Mouse (Mus musculus) layer of hippocampus, adult 9-11 months (tissue): Measurements from ENCODE around the gene Slfnl1.

ENCODE experiments used
- DNase-seq: peaks from one replicate; pipeline ENCODE4 v3.0.0; 2022

Gene Slfnl1

DNA sequence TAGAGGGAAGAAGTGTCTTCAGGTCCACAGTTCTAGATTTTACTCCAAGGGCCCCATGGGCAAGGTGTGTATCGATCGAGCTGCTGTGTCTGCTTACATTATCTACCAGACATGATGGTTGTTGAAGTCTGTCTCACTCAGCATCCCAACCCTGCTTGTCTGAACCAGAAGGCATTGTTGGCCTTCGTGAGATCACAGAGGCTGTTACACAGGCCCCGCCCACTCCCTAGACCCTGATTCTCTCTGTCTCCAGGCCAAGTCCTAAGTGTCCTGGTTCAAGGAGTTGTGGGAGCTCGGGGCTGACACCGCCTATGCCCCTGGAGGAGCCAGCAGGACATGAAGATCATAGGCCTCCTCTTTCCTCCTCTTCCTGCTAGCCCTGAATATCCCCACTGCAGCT, at the start of gene Slfnl1:
TSS of gene Slfnl1 (plus strand) at position 246 of the 400 bp plus-strand sequence.
- no peak for DNase-seq

DNA sequence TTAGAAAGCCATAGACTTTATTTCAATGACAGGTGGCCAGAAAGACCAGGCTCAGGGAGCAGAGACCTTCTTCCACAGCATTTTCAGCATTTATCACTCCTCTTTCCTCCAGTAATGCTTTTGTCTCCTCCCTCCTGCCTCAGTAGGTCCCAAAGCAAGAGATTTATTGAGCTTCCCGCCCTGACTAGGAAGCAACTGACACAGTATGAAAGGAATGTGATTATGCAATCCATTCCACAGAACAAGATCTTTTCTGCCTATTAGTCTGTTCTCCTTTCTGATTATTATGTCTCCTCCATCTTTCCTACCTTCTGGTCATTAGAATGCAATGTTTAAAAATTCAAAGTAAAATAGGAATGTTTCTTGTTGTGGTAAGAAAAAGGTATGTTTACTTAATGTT, 44.3 kb upstream of the Slfnl1 start:
- DNase-seq: no peak

DNA sequence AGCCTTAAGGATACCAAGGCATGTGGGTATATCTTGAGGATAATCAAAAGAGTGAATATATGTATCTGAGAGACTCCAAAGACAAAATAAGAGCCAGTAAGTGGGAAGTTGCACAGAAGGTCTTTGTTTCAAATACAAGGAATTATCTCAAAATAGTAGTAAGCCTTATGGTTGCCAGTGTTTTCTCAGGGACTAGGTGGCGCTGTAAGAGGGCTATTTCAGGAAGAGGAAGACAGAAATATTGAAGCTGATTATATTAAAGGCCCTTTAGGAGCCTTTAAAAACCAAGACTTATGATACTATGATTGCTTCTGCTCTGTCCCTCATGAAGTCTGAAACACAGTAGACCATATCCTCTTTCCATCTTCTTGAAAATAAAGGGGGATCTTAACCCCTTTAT, 25.1 kb upstream of the Slfnl1 start:
- no peak for DNase-seq

DNA sequence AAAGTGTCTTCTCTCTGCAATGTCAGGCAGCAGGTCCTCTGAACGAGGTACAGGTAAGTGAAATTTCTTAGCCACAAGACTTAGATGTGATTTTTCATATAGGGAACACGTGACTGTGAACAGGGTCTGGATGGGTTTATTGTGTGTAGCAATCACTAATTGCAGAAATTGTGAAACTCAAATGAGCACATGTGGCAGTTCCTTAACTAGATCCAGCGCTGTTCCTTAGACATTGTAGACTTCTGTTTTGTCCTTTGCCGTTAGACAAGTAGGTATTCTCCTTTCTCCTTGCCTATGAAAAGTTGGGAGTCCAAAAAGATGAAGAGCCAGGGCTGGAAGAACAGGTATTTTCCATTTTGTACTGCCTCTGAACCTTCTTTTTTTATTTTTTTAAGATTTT, 20.8 kb upstream of the Slfnl1 start:
- no peak for DNase-seq

DNA sequence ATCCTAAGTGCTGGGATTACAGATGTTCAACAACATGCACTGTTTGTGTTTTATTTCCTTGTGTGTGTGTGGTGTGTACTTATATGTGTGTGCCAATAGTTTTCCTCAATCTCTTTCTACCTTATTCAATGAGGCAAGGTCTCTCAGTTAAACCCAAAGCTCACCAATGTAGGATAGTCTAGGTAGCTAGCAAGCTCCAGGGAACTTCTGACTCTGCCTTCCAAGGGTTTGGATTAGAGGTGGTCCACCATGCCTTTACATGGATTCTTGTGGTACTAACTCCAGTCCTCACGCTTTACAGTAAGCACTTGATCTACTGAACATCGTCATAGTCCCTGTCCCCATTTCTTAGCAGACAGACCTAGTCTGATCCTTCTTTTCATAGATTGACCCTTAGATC, 17.7 kb upstream of the Slfnl1 start:
- no peak for DNase-seq

DNA sequence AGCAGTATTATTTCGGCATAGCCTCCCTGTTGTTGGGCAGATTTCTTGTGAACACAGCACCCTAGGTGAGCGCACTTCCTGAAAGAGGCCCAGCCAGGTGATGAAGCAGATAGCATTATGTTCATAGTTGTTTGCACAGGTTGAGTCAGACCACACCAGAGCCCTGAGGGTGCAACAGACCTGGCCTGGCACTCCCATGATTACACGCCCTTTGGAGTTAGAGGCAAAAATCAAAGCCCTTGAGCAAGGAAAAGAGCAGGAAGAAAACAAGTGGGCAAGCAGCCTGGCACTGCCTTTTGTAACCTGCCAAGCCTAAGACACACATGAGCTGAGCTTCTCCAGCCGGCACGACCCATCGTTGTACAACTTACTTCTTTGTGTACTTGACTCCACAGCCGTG, 15.5 kb upstream of the Slfnl1 start:
- DNase-seq: no peak

DNA sequence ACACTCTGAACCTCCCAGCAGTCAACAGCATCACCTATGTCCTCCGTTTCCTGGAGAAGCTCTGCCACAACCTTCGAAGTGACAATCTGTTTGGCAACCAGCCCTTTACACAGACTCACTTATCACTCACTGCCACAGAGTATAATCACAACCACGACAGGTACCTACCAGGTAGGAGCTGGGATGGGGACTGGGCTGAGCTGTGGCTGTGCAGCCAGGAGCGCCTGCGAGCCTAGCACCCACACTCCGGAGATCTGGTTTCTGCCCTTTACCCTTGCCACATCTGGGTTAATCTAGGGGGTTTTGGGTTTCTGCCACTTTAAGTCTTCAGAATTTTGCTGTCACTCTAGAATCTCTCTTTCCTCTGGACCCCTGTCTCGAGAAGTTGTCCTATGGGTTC, 15.1 kb upstream of the Slfnl1 start:
- DNase-seq: no peak

DNA sequence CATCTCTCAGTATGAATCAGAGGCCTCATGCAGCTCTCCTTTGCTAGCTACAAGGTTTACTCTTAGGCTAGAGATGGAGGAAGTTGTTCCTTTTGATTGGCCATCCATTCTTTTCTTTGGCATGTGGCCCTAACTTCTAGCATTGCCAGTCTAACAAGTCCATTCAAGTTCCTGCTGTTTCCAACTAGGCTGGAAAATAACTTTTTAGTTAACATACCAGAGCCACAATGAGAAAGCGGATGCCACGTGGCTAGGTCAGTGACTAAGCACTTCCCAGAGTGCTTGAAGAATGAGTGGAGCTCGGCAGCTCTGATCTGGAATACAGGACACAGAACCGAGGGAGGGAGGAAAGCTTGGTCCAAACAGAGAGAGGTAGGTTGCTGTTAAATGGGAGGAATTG, 14.7 kb upstream of the Slfnl1 start:
- no peak for DNase-seq

DNA sequence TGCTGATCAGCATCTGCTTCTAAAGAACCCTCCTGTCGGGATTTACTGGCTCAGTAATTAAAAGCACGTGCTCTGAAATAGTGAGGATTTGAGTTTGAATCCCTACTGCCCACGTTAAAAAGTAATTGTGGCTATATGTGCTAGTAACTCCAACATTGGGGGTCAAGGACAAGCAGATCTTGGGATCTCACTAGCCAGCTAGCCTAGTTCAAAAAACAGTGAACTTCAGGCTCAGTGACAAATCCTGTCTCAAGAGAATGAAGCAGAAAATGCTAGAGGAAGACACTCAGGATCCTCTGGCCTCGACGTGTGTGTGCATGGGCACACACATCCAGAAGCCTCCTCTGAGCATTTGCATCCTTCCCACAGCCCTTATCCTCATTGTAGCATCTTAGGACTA, 10.3 kb upstream of the Slfnl1 start:
- no peak for DNase-seq

DNA sequence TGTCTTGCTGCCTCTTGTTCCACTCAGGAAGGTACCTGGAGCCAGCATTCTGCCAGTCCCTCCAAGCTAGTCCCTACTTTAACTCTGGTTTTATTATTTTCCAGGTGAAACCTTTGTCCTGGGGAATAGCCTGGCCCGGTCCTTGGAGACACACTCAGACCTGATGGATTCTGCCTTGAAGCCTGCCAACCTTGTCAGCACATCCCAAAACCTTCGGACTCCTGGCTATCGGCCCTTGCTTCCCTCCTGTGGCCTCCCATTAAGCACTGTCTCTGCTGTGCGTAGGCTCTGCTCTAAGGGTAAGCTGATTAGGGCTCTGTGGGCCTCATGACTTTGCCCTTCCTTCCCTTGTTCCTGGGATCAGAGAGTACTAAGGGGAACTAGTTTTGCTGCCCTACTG, 9.7 kb upstream of the Slfnl1 start:
- DNase-seq: no peak

DNA sequence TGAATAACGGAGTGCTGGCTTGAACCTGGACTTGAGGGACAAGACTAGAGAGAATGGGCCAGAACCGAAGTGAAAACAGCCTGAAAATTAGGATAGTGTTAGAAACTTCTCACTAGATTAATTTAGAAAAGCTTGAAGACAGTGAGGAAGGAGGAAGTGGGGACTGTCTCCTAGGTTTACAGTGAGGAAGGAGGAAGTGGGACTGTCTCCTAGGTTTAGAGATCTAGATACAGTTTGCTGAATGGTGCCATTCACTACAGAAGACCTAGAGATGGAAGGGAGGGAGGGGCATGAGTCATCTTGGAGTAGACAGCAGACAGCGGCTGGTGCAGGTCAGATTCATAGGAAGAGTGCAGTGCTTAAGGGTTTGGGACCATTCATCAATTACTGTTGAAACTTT, 8.9 kb upstream of the Slfnl1 start:
- no peak for DNase-seq

DNA sequence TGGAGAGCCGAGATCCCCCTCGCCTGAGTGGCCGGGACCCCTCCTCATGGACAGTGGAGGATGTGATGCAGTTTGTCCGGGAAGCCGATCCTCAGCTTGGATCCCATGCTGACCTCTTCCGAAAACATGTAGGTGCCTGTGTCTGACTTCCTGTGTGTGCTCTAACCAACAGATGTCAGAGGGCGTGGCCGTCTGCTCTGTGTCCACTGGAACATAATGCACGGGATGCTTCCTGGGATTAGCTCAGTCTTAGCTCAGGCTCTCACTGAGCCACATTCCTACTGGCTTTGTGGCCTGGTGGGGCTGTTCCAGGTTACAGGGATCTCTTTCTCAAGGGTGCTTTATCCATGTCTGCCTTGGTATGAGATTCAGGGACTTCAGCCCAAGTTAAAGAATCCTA, 3.9 kb upstream of the Slfnl1 start:
- no peak for DNase-seq

DNA sequence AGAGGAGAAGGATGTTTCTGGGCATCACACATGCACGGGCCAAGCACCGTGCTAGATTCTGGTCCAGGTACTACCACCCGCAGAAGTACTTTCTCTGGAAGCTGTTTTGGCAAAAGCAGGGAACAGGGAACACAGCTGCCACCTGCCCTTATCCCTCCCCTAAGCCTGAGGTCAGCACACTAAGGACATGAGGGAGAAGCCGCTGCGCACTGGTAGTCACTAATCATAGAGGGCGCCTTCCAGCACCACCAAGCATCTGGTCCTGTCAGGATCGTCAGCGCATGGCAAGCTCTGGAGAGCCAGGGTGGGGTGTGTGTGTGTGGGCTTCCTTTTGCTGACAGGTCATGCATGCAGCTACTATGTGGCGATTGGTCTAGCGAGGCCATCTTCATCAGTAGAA, 6.6 kb downstream of the Slfnl1 start:
- no peak for DNase-seq

DNA sequence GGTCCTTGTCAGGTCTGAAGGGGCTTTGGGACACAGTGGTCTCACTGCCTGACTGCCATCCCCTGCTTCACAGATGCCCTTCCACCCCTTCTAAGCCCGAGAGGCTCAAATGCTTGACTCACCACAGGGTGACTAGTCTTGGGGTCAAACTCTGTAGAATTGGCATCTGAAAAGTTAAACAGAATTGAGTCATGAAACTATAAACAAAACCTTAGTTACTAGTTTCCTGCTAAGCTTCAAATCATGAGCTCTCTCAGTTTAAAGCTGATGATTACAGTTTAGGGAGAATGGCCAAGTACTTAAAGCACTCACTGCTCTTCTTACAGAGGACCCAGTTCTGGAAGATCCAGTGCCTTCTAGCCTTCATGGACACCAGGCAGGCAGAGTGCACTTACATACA, 12.9 kb downstream of the Slfnl1 start:
- DNase-seq: no peak

DNA sequence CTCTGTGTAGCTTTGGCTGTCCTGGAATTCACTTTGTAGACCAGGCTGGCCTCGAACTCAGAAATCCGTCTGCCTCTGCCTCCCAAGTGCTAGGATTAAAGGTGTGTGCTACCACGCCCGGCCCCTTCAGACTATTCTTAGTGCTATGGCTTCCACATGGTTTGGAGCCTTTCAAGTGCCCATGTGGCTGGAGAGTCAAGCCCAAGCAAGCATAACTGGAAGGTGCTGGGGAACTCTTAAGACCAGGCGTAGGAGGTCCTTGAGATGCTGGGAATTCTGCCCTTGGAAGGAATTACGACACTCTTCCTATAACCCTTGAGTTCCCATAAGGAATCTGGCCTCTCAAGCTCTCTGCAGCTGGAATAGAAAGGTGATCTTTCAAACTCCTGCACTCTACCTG, 24.6 kb downstream of the Slfnl1 start:
- no peak for DNase-seq

DNA sequence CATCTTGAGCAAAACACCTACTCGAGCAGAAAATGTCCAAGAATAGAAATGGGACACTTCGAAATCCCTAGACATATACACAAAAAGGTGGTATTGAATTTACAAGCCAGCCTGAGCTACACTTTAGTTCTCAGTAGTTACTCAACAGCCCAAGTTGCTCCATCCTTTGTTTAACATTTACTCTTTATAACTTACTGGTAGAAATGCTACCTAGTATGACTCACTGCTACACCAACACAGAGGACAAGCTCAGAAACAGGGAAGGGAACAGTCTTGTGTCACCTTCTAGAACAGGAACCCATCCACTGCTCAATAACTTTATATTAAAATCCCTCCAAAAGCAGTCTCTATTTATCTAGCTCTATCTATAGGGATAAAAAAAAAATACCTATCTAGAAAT, 33.7 kb downstream of the Slfnl1 start:
- DNase-seq: no peak

DNA sequence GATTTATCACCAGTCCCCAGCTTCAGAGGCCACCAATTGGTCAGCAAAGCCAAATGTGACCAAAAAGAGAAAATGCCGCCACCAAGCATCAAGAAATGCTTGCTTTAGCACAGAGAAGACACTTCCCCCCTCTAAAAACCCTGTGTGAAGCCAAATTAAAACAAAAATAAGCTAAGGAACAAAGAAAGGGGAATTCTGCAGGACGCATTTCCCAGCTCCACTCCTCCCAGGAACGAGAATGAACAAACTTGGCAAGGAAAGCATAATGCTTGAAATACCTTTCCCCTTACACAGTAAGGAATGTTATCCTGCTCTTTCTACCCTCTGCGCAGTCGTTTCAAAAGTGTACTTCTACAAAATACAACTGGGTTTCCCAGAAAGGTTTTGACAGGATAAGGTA, 36.0 kb downstream of the Slfnl1 start:
- no peak for DNase-seq

DNA sequence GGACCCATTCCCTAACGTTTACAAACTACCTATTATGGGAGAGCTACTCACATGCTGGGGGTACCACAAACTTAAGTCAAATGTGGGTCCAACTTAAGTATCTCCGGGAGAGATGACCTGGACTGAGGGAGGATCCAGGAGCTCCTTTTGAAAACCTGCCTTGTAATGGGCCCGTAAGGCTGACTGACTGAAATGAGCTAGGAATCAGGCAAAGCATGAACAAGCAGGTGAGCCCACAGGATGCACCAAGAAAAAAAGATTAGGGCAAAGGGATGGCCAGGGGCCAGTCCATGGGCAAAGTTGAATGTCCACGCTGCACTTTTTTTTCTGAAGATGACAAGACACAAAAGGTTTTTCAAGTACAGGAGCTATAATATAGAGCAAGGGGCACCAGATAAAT, 37.0 kb downstream of the Slfnl1 start:
- no peak for DNase-seq

DNA sequence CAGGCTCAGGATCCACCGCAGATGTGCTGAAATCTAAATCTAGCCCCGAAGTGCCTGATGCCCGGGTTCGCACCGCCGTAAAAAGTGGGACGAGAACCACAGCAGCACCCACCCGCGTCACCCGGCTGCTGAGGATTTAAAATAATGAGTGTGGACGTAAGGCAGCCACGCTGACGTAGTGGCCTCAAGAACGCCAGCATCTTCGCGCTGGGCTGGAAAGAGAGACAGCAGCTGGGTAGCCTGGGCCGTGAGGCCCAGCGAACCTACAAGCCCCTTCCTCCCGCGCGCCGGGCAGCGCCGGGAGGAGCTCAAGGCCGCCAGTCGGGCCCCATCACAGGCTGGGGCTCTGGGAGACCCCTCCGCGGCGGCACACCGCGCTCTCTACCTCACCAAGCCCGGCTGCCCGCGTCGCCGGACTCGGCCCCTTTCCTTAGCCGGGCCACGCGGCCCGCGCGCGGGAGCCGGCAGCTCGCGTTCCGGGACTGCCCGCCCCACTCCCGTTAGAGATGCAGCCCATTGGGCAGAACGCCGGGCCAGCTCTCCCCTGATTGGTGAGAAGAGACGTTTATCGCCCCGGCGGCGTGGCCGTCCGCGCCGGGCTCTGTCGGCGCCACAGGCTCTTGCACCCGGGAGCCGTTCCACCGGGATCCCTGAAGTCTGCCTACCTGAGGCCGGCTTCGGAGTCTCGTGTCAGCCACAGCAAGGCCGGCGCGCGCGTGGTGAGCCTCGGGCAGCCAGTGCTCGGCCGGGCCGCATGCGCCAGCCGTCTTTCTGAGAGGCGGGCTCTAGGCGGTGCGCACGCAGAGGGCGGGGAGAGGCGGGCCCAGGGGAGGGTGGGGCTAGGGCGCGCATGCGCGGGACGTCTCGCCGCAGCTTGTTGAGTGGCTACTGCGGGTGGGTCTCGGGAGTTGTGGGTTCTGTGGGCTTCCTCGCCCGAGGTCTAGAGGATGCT, 37.7 kb downstream of the Slfnl1 start, which contains the start of gene Ctps:
TSS of gene Ctps (minus strand) at position 791 of the 952 bp plus-strand sequence.
- peak; percentile 93 for DNase-seq

DNA sequence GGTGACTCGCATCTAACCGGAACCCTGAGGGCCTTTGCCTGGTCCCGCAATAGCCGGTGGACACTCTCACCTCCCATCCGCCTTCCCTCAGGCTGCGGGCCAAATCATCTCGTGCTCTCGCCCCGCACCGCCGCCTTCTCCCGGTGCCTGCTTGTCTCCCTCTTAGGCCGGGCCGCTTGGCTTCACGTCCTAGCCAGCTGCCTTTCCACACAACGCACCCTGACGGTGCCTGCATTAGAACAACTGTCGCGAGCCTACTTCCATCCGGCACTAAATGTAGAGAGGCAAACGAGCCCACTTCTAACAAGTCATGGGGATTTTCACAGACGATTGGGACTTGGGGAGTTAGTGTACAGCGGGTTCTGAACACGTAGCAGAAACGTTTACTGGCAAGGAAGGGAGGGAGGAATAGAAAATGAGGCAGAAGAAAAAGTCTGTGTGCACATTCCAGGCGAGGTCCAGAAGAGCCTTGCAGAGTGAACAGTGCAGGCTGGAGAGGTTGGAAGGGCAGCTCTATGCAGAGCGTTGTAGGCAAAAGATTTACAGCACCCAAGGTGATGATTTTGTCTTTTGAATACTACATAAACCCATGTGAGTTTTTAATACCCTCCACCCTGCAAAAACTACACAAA, 38.5 kb downstream of the Slfnl1 start:
- DNase-seq: no peak

DNA sequence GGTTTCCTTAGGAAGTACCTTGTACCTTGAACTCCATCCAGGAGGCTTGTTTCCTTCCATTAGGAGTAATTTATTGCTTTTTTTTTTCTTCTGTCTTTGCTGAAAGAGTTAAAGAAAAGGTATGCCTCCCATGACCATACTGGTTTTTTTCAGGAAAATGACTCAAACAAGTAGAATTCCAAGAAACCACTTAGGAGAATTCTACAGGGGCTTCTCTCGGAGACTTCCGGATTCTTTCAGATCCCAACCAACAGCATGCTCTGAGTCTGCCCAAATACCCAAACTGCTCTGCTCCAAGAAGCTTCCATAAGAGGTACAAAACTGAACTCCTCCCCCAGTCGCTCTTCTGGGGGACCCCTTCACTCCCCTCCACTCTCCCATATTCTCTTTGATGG, 39.0 kb downstream of the Slfnl1 start:
- no peak for DNase-seq

DNA sequence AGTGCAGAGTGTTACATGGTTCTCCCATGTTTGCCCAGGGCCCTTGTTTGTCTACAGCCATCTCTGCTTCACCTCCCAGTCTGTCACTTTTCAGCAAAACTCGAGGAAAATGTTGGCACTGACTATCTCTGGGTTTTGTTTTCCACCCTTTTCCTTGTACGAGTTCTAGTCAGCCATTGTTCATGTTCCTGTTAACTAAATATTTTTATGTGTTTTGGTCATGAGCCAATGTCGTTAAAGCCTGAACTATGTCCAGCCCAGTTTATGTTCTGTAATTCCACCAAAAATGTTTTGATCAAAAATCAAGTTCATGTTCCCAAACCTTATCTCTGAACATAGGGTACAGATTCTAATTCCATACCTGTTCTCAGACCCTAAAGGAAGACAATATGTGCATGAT, 39.7 kb downstream of the Slfnl1 start:
- no peak for DNase-seq

DNA sequence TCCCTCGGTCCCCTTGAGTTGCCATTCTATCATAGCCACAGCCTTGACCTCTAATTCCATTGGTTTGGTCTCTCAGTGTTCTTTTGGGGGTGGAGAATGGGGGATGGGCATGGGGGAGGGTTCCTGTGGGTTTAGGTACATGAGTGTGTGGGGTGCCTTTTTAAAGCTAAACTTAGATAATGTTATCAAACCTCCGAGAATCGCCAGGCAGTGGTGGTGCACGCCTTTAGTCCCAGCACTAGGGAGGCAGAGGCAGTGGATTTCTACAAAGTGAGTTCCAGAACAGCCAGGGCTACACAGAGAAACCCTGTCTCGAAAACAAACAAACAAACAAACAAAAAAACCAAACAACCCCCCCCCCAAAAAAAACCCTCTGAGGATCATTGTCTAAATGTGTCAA, 48.9 kb downstream of the Slfnl1 start:
- no peak for DNase-seq

DNA sequence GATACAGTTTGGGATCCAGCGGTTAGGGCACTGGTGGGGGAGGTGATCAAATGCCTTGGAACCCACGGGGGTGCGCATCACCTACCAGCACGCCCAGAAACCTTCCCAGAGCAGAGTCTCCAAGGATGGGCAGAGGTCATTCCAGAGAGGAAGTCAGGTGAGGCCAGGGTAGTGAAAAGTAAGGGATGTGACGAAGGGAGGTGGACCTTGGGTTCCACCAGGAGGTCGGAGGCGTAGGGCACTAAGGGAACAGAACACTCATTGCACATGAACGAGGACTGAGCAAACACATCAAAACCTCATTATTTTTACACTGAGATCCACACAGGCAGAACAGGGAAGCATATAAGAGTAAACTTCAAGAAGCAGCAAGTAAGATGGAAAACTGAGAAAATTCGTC, 49.7 kb downstream of the Slfnl1 start:
- no peak for DNase-seq
